Mouse (Mus musculus): ENCODE measurements at regions not wholly inside any gene's neighbourhood (a gene's known extent, or its start where the extent isn't known, plus 50 kb on each side); places are given as distances from the start of the nearest gene placed in this dataset.

DNA sequence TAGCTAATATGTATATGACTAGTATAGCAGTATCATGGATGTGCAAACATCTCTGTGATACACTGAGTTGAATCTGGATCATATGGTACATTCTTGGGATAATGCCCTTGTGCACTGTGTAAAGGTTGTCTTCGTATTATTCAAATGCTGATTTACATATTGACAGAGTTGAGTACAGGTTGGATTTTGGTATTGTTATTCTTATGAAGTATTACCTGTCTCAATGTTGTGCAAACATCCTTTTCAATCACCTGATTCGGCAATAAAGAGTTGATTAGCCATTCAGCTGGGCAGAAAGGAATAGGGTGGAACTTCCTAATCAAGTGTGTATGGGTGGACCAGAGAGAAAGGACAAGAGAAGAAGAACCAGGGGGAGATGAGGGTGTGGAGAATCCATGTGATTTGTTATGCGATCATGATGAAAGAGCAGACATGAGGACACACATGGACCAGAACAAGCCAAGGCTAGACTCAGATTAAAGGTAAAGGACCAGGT, 2644.0 kb downstream of the Gm37988 start:
- TF ChIP-seq EP300 (IDR thresholded peaks at IDR 0.05; ENCODE audit: low read depth) (no peak), CTCF (IDR thresholded peaks at IDR 0.05; ENCODE audit: low read depth) (no peak)

Measured in liver, embryonic 14.5 days (tissue).